Comparison of ENCODE assay signal across 22 mouse cellular contexts in the genomic region with DNA sequence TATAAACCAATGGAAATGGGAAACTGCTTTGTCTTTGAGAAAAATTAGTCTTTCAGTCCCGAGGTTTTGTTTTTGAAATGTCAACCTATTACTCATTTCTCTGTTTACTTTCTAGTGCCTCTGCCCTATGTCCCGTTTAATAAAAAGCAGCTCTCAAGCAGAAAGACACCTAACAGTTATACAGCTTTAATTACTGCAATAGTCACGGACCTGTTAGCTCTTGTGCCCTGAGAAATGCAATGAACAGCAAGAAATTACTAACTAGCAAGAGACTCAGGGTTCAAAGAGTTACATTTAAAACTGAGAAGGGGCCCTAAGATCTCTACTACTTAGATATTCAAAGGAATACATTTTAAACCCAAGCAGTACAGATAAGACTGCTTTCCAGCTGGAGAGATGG. TPM values are rescaled to one million over a fixed set of nuclear protein-coding genes. Genes with fewer than 3 reads are reported as not detected.
A peak's percentile ranks its signal among the peaks of the same experiment; 100 is the strongest.
DNase-seq lines count a peak whose midpoint lies in the region; ATAC-seq and TF ChIP-seq lines count a peak whose summit lies in the region.
"Had no signal": no experiment of that assay in that cellular context is flagged by ENCODE, and none has a peak within 500 bp of the region (broad histone marks: within the 10 kb centered on the region; RNA-seq: fewer than 3 reads in every experiment).

No protein-coding gene starts in this region.

- WGBS in liver, postnatal 0 days (ENCODE audit: insufficient replicate concordance), result 71% methylated on average over 3 of the region's 3 CpGs
- 84% methylated on average over 3 of the region's 3 CpGs for WGBS in liver, embryonic 11.5 days
- whole genome bisulfite sequencing in intestine, embryonic 15.5 days, result 45% methylated on average over 3 of the region's 3 CpGs
- WGBS in intestine, postnatal 0 days, result 28% methylated on average over 3 of the region's 3 CpGs

- TF ChIP-seq CTCF in liver, postnatal 0 days (IDR thresholded peaks at IDR 0.05; ENCODE audit: low read depth), result no peak
- no peak for TF ChIP-seq CTCF in intestine, postnatal 0 days (IDR thresholded peaks at IDR 0.05; ENCODE audit: low read depth)

- peaks cover 14% of the 10 kb centered on the region for H3K36me3 ChIP-seq in liver, postnatal 0 days (replicated peaks; ENCODE audit: insufficient read depth, low read length)
- peaks cover 12% of the 10 kb centered on the region for H3K36me3 ChIP-seq in liver, embryonic 11.5 days (ENCODE audit: control insufficient read depth, insufficient read depth, low read length)
- peaks cover 5% of the 10 kb centered on the region for H3K36me3 ChIP-seq in intestine, embryonic 15.5 days
- peaks cover 20% of the 10 kb centered on the region for H3K36me3 ChIP-seq in intestine, postnatal 0 days (ENCODE audit: control insufficient read depth, insufficient read depth)

- H3K4me1 ChIP-seq in liver, postnatal 0 days (ENCODE audit: insufficient read depth), result peaks cover 4% of the 10 kb centered on the region; the same call in 1 of the 2 replicates
- H3K4me1 ChIP-seq in liver, embryonic 11.5 days (replicated peaks; ENCODE audit: control insufficient read depth, insufficient read depth, low read length), result no peaks in the 10 kb centered on the region
- no peaks in the 10 kb centered on the region for H3K4me1 ChIP-seq in intestine, embryonic 15.5 days (replicated peaks)
- H3K4me1 ChIP-seq in intestine, postnatal 0 days (replicated peaks; ENCODE audit: control insufficient read depth, insufficient read depth, low read length), result 0 out of 2 replicates have a peak, but pooled peaks cover 3% of the 10 kb centered on the region
- H3K4me1 ChIP-seq: embryonic facial prominence, embryonic 12.5 days; forebrain, embryonic 10.5 days; forebrain, embryonic 12.5 days had no signal

- ATAC-seq in liver, postnatal 0 days, result no peak
- ATAC-seq in liver, embryonic 11.5 days (replicated peaks; ENCODE audit: low FRiP score), result no peak
- peak; percentile 11; the same call in 1 of the 2 replicates for ATAC-seq in intestine, embryonic 15.5 days
- peak; percentile 63 for ATAC-seq in intestine, postnatal 0 days
- ATAC-seq: forebrain, embryonic 14.5 days; forebrain, embryonic 16.5 days had no signal

- peak overlapping the region; percentile 59 for H3K27ac ChIP-seq in liver, postnatal 0 days (ENCODE audit: low read depth)
- no peak overlapping the region for H3K27ac ChIP-seq in liver, embryonic 11.5 days (ENCODE audit: low read depth, low read length)
- no peak overlapping the region for H3K27ac ChIP-seq in intestine, embryonic 15.5 days
- H3K27ac ChIP-seq in intestine, postnatal 0 days (ENCODE audit: low read depth, low read length), result no peak overlapping the region
- H3K27ac ChIP-seq: embryonic facial prominence, embryonic 10.5 days; embryonic facial prominence, embryonic 12.5 days; forebrain, embryonic 10.5 days; forebrain, embryonic 12.5 days had no signal

- no peaks in the 10 kb centered on the region for H3K9me3 ChIP-seq in liver, postnatal 0 days (ENCODE audit: low read length)
- H3K9me3 ChIP-seq in liver, embryonic 11.5 days (ENCODE audit: control insufficient read depth, low read length), result no peaks in the 10 kb centered on the region
- H3K9me3 ChIP-seq in intestine, embryonic 15.5 days, result no peaks in the 10 kb centered on the region
- H3K9me3 ChIP-seq in intestine, postnatal 0 days (ENCODE audit: control insufficient read depth), result no peaks in the 10 kb centered on the region
- H3K9me3 ChIP-seq: embryonic facial prominence, embryonic 10.5 days; embryonic facial prominence, embryonic 12.5 days; forebrain, embryonic 10.5 days; forebrain, embryonic 12.5 days had no signal

- no peaks in the 10 kb centered on the region for H3K27me3 ChIP-seq in liver, postnatal 0 days (ENCODE audit: insufficient read depth, low read length)
- no peaks in the 10 kb centered on the region for H3K27me3 ChIP-seq in liver, embryonic 11.5 days (replicated peaks; ENCODE audit: control insufficient read depth, insufficient read depth, low read length)
- no peaks in the 10 kb centered on the region for H3K27me3 ChIP-seq in intestine, embryonic 15.5 days (replicated peaks)
- no peaks in the 10 kb centered on the region for H3K27me3 ChIP-seq in intestine, postnatal 0 days (replicated peaks; ENCODE audit: control insufficient read depth, insufficient read depth, low read length)
- H3K27me3 ChIP-seq: embryonic facial prominence, embryonic 12.5 days; forebrain, embryonic 12.5 days had no signal

- no peak overlapping the region for H3K9ac ChIP-seq in liver, postnatal 0 days (replicated peaks)
- H3K9ac ChIP-seq in liver, embryonic 11.5 days (ENCODE audit: low read depth, low read length), result no peak overlapping the region
- no peak overlapping the region for H3K9ac ChIP-seq in intestine, embryonic 15.5 days
- H3K9ac ChIP-seq in intestine, postnatal 0 days (ENCODE audit: low read depth, low read length), result no peak overlapping the region
- H3K9ac ChIP-seq: embryonic facial prominence, embryonic 12.5 days; forebrain, embryonic 12.5 days had no signal

- DNase-seq in kidney, adult 9 months, result peak; percentile 52
- no peak for DNase-seq in kidney, adult 11 months
- no peak for DNase-seq in liver, postnatal 0 days
- DNase-seq in liver, embryonic 11.5 days (ENCODE audit: low spot score), result no peak
- DNase-seq in left cerebral cortex, adult 9 months (ENCODE audit: low spot score in 2 of 2), result no peak
- DNase-seq in right cerebral cortex, postnatal 4 days, result no peak
- DNase-seq: adrenal gland, adult 8-10 months; cerebellum, adult 11-12 months; cerebellum, adult 2 months; cerebellum, adult 9-10 months; cerebellum, postnatal 10 days; cerebellum, postnatal 25 days had no signal

- TF ChIP-seq EP300 in liver, postnatal 0 days (IDR thresholded peaks at IDR 0.05; ENCODE audit: low read depth), result no peak

- no peak overlapping the region for H3K4me2 ChIP-seq in liver, postnatal 0 days (ENCODE audit: low read depth, low read length)
- H3K4me2 ChIP-seq in liver, embryonic 11.5 days, result no peak overlapping the region
- H3K4me2 ChIP-seq in intestine, embryonic 15.5 days (replicated peaks), result no peak overlapping the region
- no peak overlapping the region for H3K4me2 ChIP-seq in intestine, postnatal 0 days (replicated peaks; ENCODE audit: low read depth)
- H3K4me2 ChIP-seq: embryonic facial prominence, embryonic 12.5 days; forebrain, embryonic 12.5 days had no signal

- no peak overlapping the region for H3K4me3 ChIP-seq in liver, postnatal 0 days (ENCODE audit: low read depth, low read length)
- H3K4me3 ChIP-seq in liver, embryonic 11.5 days (ENCODE audit: low read depth, low read length), result no peak overlapping the region
- no peak overlapping the region for H3K4me3 ChIP-seq in intestine, embryonic 15.5 days (replicated peaks)
- no peak overlapping the region for H3K4me3 ChIP-seq in intestine, postnatal 0 days (ENCODE audit: low read depth, low read length)
- H3K4me3 ChIP-seq: embryonic facial prominence, embryonic 10.5 days; embryonic facial prominence, embryonic 12.5 days; erythroblast, embryonic 14.5 days; forebrain, embryonic 10.5 days; forebrain, embryonic 12.5 days had no signal

RNA-seq across cellular contexts. Expression of gene Qdpr, which starts 8.3 kb away (rescaled TPM):
- polyA plus RNA-seq in liver, postnatal 0 days (2015; fragmentation: Nextera tagmentation; extraction: Ambion mirVana), result 202 and 206 TPM in 2 replicates
- polyA plus RNA-seq in liver, embryonic 11.5 days (2014; fragmentation: Nextera tagmentation; extraction: Ambion mirVana), result 103 and 116 TPM in 2 replicates
- 259 and 272 TPM in 2 replicates for polyA plus RNA-seq in intestine, embryonic 15.5 days (2015; fragmentation: Nextera tagmentation; extraction: Ambion mirVana)
- polyA plus RNA-seq in intestine, postnatal 0 days (2015; fragmentation: Nextera tagmentation; extraction: Ambion mirVana), result 355 and 422 TPM in 2 replicates

RNA-seq across cellular contexts. Expression of gene Clrn2, which starts 11.8 kb away (rescaled TPM):
- not detected in 2 replicates for polyA plus RNA-seq in liver, postnatal 0 days (2015; fragmentation: Nextera tagmentation; extraction: Ambion mirVana)
- polyA plus RNA-seq in liver, embryonic 11.5 days (2014; fragmentation: Nextera tagmentation; extraction: Ambion mirVana), result not detected in 2 replicates
- polyA plus RNA-seq in intestine, embryonic 15.5 days (2015; fragmentation: Nextera tagmentation; extraction: Ambion mirVana), result not detected in 2 replicates
- polyA plus RNA-seq in intestine, postnatal 0 days (2015; fragmentation: Nextera tagmentation; extraction: Ambion mirVana), result not detected in 2 replicates
- polyA plus RNA-seq: C2C12; cerebellum, adult 2 months; embryonic facial prominence, embryonic 10.5 days; embryonic facial prominence, embryonic 12.5 days; erythroblast, embryonic 14.5 days; forebrain, embryonic 12.5 days; forebrain, embryonic 14.5 days; forebrain, embryonic 16.5 days had no signal

RNA-seq across cellular contexts. Expression of gene Lap3, which starts 51.4 kb away (rescaled TPM):
- polyA plus RNA-seq in liver, postnatal 0 days (2015; fragmentation: Nextera tagmentation; extraction: Ambion mirVana), result 50.3 and 50.8 TPM in 2 replicates
- polyA plus RNA-seq in liver, embryonic 11.5 days (2014; fragmentation: Nextera tagmentation; extraction: Ambion mirVana), result 112 and 115 TPM in 2 replicates
- polyA plus RNA-seq in intestine, embryonic 15.5 days (2015; fragmentation: Nextera tagmentation; extraction: Ambion mirVana), result 118 and 119 TPM in 2 replicates
- polyA plus RNA-seq in intestine, postnatal 0 days (2015; fragmentation: Nextera tagmentation; extraction: Ambion mirVana), result 108 and 120 TPM in 2 replicates

Comparison
In these comparisons a context has a peak if more than half of its experiments do, and no peak if none do; other contexts are left out.
1. ATAC-seq: peak in intestine, embryonic 15.5 days (single experiment) and intestine, postnatal 0 days (single experiment); none in liver, postnatal 0 days (single experiment) and liver, embryonic 11.5 days (single experiment).